In genomic region chr12:77018373-77018772, GRCm38 (mm10) we compare ENCODE assay signal across 16 mouse cellular contexts.
"Had no signal": no experiment of that assay in that cellular context is flagged by ENCODE, and none has a peak within 500 bp of the region (broad histone marks: within the 10 kb centered on the region; RNA-seq: fewer than 3 reads in every experiment).

No protein-coding gene starts in this region.

- H3K27ac ChIP-seq: liver, embryonic 12.5 days; liver, embryonic 14.5 days; midbrain, embryonic 10.5 days; neural tube, embryonic 13.5 days; stomach, embryonic 15.5 days; stomach, postnatal 0 days had no signal

- ATAC-seq: liver, embryonic 12.5 days; midbrain, embryonic 16.5 days had no signal

- H3K4me2 ChIP-seq: liver, embryonic 12.5 days; lung, embryonic 14.5 days; neural tube, embryonic 13.5 days; stomach, embryonic 15.5 days had no signal

- H3K9me3 ChIP-seq: liver, embryonic 12.5 days; midbrain, embryonic 10.5 days; neural tube, embryonic 13.5 days; stomach, embryonic 15.5 days had no signal

- H3K36me3 ChIP-seq: liver, embryonic 12.5 days; midbrain, embryonic 10.5 days; neural tube, embryonic 13.5 days; stomach, embryonic 15.5 days had no signal

- H3K4me3 ChIP-seq: liver, embryonic 12.5 days; midbrain, embryonic 10.5 days; myocyte; neural tube, embryonic 13.5 days; stomach, embryonic 15.5 days had no signal

- DNase-seq: lung, embryonic 14.5 days; lung, postnatal 4 days; midbrain, embryonic 14.5 days; right cerebral cortex, adult 18-20 months; right cerebral cortex, postnatal 14 days; thymus, adult 2 months; thymus, postnatal 25 days; thymus, postnatal 4 days had no signal

- H3K4me1 ChIP-seq: liver, embryonic 12.5 days; stomach, embryonic 15.5 days had no signal

- H3K9ac ChIP-seq: liver, embryonic 12.5 days; liver, embryonic 14.5 days; lung, embryonic 14.5 days; neural tube, embryonic 13.5 days; stomach, embryonic 15.5 days had no signal

- H3K27me3 ChIP-seq: stomach, embryonic 15.5 days had no signal
